Mouse (Mus musculus): ENCODE data around the gene Ankrd39.

DNA sequence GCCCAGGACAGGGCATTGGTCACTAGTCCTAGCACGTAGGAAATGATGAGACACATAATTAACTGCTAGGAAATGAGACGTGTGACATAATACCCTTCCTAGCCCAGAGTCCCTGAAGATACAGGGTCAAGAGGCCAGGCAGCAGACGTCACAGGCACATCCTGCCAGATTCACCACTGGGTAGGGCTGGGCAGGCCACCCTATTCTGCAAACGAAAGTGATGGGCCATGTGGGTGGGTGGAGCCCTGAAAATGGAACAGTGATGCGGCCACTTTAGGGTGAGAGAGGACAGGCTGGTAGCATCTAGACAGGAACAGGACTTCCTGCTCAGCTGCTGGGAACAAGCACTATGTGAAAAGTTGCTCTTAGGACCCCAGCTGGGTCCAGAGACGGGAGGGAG lies 24.4 kb upstream of the Ankrd39 start:
- TF ChIP-seq CTCF (IDR thresholded peaks at IDR 0.05; ENCODE audit: borderline replicate concordance, insufficient read depth, low read depth, low read length) (no peak), POLR2A (IDR thresholded peaks at IDR 0.05; ENCODE audit: borderline replicate concordance, insufficient read depth, low read length) (no peak)

Measured in cerebellum, adult 2 months (tissue).